Mouse (Mus musculus): Measurements from ENCODE around the gene B3gat2.

B3gat2 gene

GRCm38 (mm10) chr1:23834246-23834645, 72.7 kb downstream of the B3gat2 start:
- DNase-seq (ENCODE audit: low read depth, low spot score), result no peak

GRCm38 (mm10) chr1:23834819-23835218, 73.3 kb downstream of the B3gat2 start:
- DNase-seq (ENCODE audit: low read depth, low spot score), result no peak

GRCm38 (mm10) chr1:23836630-23837029, 75.1 kb downstream of the B3gat2 start:
- DNase-seq (ENCODE audit: low read depth, low spot score), result no peak

- DNase-seq (ENCODE audit: low read depth, low spot score), result no peak
Observed at GRCm38 (mm10) chr1:23840924-23841323, 79.4 kb downstream of the B3gat2 start.

GRCm38 (mm10) chr1:23842629-23843028, 81.1 kb downstream of the B3gat2 start:
- DNase-seq (ENCODE audit: low read depth, low spot score), result no peak

GRCm38 (mm10) chr1:23843790-23844189, 82.2 kb downstream of the B3gat2 start:
- DNase-seq (ENCODE audit: low read depth, low spot score), result no peak

- DNase-seq (ENCODE audit: low read depth, low spot score), result no peak
Observed at GRCm38 (mm10) chr1:23845007-23845406, 83.5 kb downstream of the B3gat2 start.

GRCm38 (mm10) chr1:23846044-23846680, 84.6 kb downstream of the B3gat2 start:
- DNase-seq (ENCODE audit: low read depth, low spot score), result no peak

- no peak for DNase-seq (ENCODE audit: low read depth, low spot score)
Observed at GRCm38 (mm10) chr1:23855623-23856022, 94.1 kb downstream of the B3gat2 start.

GRCm38 (mm10) chr1:23860944-23861343, 99.4 kb downstream of the B3gat2 start:
- DNase-seq (ENCODE audit: low read depth, low spot score), result no peak

- no peak for DNase-seq (ENCODE audit: low read depth, low spot score)
Observed at GRCm38 (mm10) chr1:23865566-23865965, 104.0 kb downstream of the B3gat2 start.

GRCm38 (mm10) chr1:23867350-23867862, 105.9 kb downstream of the B3gat2 start:
- DNase-seq (ENCODE audit: low read depth, low spot score), result peak; percentile 56

GRCm38 (mm10) chr1:23872194-23872593, 110.6 kb downstream of the B3gat2 start:
- DNase-seq (ENCODE audit: low read depth, low spot score), result no peak

- DNase-seq (ENCODE audit: low read depth, low spot score), result no peak
Observed at GRCm38 (mm10) chr1:23882681-23883080, 121.1 kb downstream of the B3gat2 start.

- DNase-seq (ENCODE audit: low read depth, low spot score), result no peak
Observed at GRCm38 (mm10) chr1:23884087-23884668, 122.6 kb downstream of the B3gat2 start.

GRCm38 (mm10) chr1:23884914-23885313, 123.4 kb downstream of the B3gat2 start:
- DNase-seq (ENCODE audit: low read depth, low spot score), result no peak

- no peak for DNase-seq (ENCODE audit: low read depth, low spot score)
Observed at GRCm38 (mm10) chr1:23892072-23892471, 130.5 kb downstream of the B3gat2 start.
